Mouse (Mus musculus): ENCODE results near the gene Lck. TPM values are rescaled to one million over a fixed set of nuclear protein-coding genes. Genes with fewer than 3 reads are reported as not detected.

Lck gene
- total RNA-seq, 2 experiments from 2014 or later, result 9.5 to 10.8 TPM

- no peak for DNase-seq (ENCODE audit: extremely low spot score in 1 of 2, low spot score in 2 of 2)
- intact Hi-C loops (cut with DNase I), result no loop called here
Observed at GRCm38 (mm10) chr4:129588865-129589264, 15.4 kb upstream of the Lck start.

- DNase-seq (ENCODE audit: extremely low spot score in 1 of 2, low spot score in 2 of 2), result no peak
- intact Hi-C loops (cut with DNase I), result no loop called here
Observed at GRCm38 (mm10) chr4:129586943-129587342, 13.5 kb upstream of the Lck start.

DNA sequence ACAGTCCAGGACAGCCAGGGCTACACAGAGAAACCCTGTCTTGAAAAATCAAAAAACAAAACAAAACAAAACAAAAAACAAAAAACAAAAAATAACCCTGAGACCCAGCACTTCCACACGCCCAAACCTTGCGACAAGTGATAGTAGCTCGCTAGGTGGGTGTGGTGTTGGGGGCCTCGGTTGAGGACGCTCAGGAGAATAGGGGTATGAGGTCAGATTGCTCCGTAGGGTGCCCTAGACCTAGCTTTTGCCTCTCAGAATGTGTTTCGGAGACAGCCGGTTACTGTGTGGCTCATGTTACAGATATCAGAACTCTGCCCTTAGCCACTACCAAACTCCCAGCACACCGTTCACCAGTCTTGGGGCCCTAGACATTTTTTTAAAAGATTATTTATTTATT is 12.3 kb upstream of the Lck start:
- intact Hi-C loops (cut with DNase I), result no loop called here

GRCm38 (mm10) chr4:129584884-129585608 is 11.6 kb upstream of the Lck start:
- intact Hi-C loops (cut with DNase I), result no loop called here
- DNase-seq (ENCODE audit: extremely low spot score in 1 of 2, low spot score in 2 of 2), result peak; percentile 83 to 87

More for the DNA sequence above, 12.3 kb upstream of the Lck start:
- DNase-seq (ENCODE audit: extremely low spot score in 1 of 2, low spot score in 2 of 2), result no peak

GRCm38 (mm10) chr4:129584370-129584769 is 10.9 kb upstream of the Lck start:
- DNase-seq (ENCODE audit: extremely low spot score in 1 of 2, low spot score in 2 of 2), result no peak
- intact Hi-C loops (cut with DNase I), result no loop called here

- intact Hi-C loops (cut with DNase I), result no loop called here
- DNase-seq (ENCODE audit: extremely low spot score in 1 of 2, low spot score in 2 of 2), result no peak
Observed at GRCm38 (mm10) chr4:129582251-129582650, 8.8 kb upstream of the Lck start.

- intact Hi-C loops (cut with DNase I), result no loop called here
- DNase-seq (ENCODE audit: extremely low spot score in 1 of 2, low spot score in 2 of 2), result no peak
Observed at GRCm38 (mm10) chr4:129580347-129580746, 6.9 kb upstream of the Lck start.

DNA sequence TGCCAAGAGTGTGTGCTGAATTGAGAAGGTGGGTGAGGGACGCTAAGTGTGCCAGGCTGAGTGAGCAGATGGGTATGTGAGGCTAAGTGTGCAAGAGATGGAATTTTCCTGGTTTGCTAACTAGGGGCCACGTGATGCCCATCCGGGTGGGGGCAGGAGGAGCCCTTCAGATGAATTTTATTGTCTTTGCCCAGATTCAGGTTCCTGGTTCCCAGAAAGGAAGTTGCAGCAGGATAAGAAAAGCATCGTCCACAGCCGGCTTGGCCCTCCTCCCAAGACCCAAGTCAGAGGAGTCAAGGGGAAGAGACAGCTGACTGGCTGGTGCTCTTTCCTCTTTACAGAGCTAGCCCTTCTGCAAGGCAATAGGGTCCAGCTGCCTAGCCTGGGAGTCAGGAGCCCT is 5.0 kb upstream of the Lck start, which contains the start of gene Fam167b:
TSS of gene Fam167b (minus strand) at position 84 of the 400 bp plus-strand sequence.
- DNase-seq (ENCODE audit: extremely low spot score in 1 of 2, low spot score in 2 of 2), result peak in 1 of 2 experiments; percentile 32
- intact Hi-C loops (cut with DNase I), result no loop called here

DNA sequence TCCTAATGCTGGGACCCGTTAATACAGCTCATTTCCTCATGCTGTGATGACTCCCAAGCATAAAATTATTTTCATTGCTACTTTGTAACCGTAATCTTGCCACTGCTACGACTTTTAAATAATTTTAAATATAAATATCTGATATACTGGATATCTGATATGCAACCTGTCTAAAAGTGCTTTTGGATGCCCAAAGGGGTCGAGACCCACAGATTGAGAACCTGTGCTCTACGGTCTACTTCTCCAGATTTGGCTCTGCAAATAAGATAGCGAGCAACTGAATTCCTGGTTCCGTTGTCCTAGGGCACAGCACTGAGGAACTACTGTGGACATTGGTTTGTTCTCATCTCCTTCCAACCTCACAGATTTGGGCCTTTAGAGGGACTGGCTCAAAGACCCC is 4.2 kb upstream of the Lck start:
- DNase-seq (ENCODE audit: extremely low spot score in 1 of 2, low spot score in 2 of 2), result no peak
- intact Hi-C loops (cut with DNase I), result no loop called here

DNA sequence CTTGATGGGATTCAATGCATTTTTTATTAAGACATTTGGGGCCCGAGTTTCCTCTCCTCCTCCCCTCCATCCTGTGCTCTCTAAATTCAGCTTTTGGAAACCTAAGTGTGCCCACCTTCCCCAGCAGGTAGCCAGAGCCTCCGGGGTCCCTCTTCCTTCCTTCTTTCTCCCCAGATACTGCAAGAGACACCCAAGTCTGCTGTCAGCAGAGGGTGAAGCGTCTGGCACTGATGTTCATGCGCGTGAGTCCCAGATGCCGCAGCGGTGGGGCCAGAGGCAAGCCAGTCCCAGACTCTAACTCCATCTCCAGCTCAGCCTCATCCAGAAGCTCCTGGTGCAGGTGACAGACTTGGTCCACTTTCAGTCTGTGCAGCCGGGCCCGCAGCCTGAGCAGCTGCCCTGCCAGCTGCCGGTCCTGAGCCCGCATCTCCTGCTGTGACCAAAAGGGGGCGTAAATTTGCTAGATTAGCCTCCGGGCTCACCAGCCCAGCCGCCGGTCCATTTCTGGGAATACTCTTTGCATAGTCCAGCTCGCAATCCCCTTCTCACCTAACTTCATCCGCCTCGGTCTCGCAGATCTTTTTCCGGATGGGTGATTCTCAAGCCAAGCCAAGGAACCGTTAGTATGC is 3.5 kb upstream of the Lck start:
- intact Hi-C loops (cut with DNase I), result no loop called here
- DNase-seq (ENCODE audit: extremely low spot score in 1 of 2, low spot score in 2 of 2), result peak; percentile 63 to 78

DNA sequence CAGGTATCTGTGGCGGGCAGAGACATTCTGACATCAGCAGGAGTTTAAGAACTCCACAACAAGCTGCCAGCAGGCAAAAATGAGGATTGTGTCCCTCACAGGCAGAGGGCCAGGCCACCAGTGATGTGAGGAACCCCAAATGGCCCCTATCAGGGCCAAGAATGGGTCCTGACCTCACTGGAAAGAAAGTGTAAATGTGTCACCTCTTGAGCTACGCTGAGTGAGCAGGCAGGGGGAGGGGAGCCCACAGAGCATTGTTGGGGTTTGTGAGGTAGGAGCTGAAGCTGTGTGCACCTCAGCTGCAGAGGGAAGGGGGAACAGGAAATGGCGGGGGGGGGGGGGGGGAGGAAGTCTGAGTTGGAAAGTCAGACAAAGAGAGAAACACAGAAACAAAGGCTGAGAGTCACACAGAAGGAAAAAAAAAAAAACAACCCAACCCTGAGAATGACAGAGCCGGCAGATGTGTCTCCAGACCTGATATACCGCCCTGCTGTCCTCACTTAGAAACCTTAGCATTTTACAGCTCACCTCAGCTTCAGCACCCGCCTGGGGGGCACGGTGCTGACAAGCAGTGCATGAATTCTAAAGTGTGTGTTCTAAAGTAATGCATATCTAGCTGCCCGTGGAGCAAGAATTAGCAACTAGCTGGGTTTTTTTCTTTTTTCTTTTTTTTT is 1.9 kb upstream of the Lck start:
- intact Hi-C loops (cut with DNase I), result no loop called here
- peak in 1 of 2 experiments; percentile 41 for DNase-seq (ENCODE audit: extremely low spot score in 1 of 2, low spot score in 2 of 2)

- intact Hi-C loops (cut with DNase I), result no loop called here
- no peak for DNase-seq (ENCODE audit: extremely low spot score in 1 of 2, low spot score in 2 of 2)
Observed at GRCm38 (mm10) chr4:129573093-129573370, 409 bp downstream of the Lck start.

GRCm38 (mm10) chr4:129572236-129573092 is 977 bp downstream of the Lck start:
- DNase-seq (ENCODE audit: extremely low spot score in 1 of 2, low spot score in 2 of 2), result no peak
- intact Hi-C loops (cut with DNase I), result no loop called here

DNA sequence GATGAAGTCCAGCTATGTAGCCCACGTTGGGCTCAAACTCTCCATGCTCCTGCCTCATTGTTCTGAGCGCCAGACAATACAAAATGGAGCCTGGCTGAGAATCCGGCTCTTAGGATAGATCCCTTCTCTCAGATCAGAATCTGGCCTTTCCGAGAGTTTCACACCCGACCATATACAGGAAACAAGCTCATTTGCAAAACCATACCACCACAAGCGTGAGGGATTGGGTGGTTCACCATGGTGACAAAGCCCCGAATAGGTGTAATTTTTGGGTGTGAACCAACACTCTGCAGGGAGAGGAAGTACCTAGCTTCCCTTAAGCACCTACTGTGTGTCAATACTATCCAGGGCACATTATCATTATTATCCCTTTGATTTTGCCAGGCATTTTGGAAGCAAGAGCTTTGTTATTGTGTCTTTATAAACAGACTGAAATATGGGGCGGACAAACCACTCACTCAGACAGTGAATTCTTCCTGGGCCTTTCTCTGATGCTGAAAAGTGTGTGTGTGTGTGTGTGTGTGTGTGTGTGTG is 1.8 kb downstream of the Lck start:
- DNase-seq (ENCODE audit: extremely low spot score in 1 of 2, low spot score in 2 of 2), result no peak
- intact Hi-C loops (cut with DNase I), result no loop called here

GRCm38 (mm10) chr4:129570028-129570427 is 3.4 kb downstream of the Lck start:
- DNase-seq (ENCODE audit: extremely low spot score in 1 of 2, low spot score in 2 of 2), result no peak
- intact Hi-C loops (cut with DNase I), result no loop called here

- intact Hi-C loops (cut with DNase I), result no loop called here
Observed at GRCm38 (mm10) chr4:129568366-129568765, 5.1 kb downstream of the Lck start.

DNA sequence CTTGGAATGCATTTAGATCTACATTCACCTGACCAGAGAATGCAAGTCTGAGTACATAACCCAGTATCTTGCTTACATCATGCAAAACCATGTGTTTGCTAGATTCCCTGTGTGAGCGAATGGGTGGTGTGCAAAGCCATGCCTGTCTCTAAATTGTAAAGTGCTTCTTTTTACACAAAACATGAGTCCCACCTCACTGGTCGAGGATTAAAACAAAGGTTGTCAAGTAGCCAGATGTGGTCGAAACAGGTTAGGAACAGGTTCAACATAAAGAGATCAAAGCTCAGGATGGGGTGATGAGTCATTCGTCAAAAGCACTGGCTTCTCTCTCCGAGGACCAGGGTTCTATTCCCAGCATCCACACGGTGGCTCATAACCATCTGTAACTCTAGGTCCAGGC is 8.3 kb downstream of the Lck start:
- intact Hi-C loops (cut with DNase I), result no loop called here
- no peak for DNase-seq (ENCODE audit: extremely low spot score in 1 of 2, low spot score in 2 of 2)

More at GRCm38 (mm10) chr4:129568366-129568765, 5.1 kb downstream of the Lck start:
- DNase-seq (ENCODE audit: extremely low spot score in 1 of 2, low spot score in 2 of 2), result no peak

DNA sequence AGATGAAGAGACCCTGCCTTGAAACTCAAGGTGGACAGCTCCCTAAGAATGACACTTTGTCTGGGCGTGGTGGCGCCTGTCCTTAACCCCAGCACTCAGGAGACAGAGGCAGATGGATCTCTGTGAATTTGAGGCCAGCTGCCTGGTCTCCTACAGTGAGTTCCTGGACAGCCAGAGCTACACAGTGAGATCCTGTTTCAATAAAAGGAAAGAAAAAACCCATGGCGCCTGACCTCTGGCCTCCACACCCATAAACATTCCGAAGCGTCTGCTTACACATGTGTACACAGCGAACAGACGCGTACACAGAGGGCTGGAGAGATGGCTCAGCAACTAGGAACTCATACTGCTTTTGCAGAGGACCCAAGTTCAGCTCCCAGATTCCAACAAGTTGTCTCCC is 9.7 kb downstream of the Lck start:
- intact Hi-C loops (cut with DNase I), result no loop called here
- DNase-seq (ENCODE audit: extremely low spot score in 1 of 2, low spot score in 2 of 2), result no peak

DNA sequence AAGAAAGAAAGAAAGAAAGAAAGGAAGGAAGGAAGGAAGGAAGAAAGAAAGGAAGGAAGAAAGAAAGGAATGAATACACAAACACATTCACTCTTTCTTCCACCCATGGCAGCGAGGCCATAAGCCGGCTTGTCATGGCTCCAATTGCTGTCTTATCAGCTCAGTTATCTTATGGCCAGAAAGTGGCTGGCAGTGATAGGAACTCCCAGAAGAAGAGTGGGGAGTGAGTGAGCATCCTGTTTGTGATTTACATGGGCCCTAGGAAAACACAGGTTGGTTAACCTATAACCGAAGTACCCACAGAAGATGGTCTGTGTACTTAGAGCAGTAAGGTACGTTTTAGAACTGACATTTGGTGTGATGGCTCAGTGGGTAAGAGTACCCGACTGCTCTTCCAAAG is 12.3 kb downstream of the Lck start:
- DNase-seq (ENCODE audit: extremely low spot score in 1 of 2, low spot score in 2 of 2), result no peak
- intact Hi-C loops (cut with DNase I), result no loop called here

Data from left cerebral cortex, postnatal 10 days (tissue).